Mouse (Mus musculus) layer of hippocampus, adult 18-20 months (tissue): Measurements from ENCODE around the gene Amph. TPM values are rescaled to one million over a fixed set of nuclear protein-coding genes. Genes with fewer than 3 reads are reported as not detected.
"Not testable (repeated sequence)": the region's sequence is repeated elsewhere in the genome, so short reads cannot be mapped to it uniquely, and the experiment has no call there.

ENCODE experiments used
- DNase-seq, 2 experiments: peaks; one replicate each; pipeline ENCODE4 v3.0.0; 2022; ENCODE audit warnings: low spot score in 2 of 2
- total RNA-seq, 2 experiments: library from RNA; stranded (reverse); gene quantifications; 2 replicates each; pipeline ENCODE4 v1.2.3; 2021

The Amph gene
- total RNA-seq, 2 experiments from 2014 or later = 235 to 240 TPM

DNA sequence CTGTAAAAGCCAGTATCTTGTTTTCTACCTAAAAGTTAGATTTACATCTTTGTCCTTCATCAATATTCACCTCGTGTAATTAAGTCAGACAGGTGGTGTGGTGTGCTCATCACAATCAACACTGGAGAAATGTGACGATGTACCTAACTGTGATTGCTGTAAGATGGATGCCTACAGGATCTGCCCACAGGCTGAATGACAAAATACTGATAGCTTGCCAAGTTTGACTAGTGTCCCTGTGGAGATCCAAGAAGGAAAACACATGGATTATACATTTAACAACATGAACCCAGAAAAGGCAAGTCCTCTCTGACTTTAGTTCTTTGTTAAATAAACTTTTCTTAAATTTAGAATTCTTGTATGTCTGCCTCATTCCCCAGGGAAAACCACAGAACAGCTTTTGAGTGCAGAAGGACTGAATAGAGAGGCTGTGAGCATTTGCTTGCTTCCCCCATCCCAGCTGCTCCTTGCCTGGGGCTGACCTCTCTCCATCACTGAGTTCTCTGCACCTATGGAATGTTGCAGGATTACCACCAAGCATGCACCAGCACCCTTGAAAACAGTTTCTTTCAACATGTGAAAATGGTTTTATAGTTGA, 77.2 kb downstream of the Amph start:
- peak in 1 of 2 experiments; percentile 39 for DNase-seq

- DNase-seq = no peak
Measured at GRCm38 (mm10) chr13:19025906-19026305, 77.9 kb downstream of the Amph start.

GRCm38 (mm10) chr13:19026923-19027322, 78.9 kb downstream of the Amph start:
- no peak for DNase-seq

DNA sequence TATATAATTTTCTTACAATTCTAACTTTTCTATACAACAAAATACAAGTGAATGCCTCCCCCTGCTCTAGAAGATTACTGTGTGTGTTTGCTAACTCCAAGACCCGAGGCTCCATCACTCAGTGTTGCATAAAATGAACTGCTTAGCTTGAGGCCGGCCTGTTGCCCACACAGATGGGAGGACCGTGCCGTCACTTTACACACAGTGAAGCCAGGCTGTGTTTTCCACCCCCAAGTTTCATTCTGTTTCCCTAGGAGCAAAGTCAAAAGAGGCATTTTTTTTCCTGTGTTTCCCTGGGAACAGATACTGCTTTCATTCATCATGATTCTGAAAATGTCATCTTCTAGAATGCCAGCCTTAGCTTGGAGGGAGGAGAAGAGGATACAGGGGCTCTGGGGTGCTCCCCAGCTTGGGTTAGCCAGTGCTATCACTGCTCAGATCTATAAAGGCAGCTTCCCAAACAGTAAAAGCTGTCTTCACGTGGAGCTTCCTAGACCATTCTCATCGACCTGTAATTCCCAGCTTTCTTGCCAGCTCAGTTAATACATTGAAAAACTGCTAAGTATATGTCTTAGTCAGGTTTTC, 79.9 kb downstream of the Amph start:
- peak; percentile 57 to 84 for DNase-seq

DNA sequence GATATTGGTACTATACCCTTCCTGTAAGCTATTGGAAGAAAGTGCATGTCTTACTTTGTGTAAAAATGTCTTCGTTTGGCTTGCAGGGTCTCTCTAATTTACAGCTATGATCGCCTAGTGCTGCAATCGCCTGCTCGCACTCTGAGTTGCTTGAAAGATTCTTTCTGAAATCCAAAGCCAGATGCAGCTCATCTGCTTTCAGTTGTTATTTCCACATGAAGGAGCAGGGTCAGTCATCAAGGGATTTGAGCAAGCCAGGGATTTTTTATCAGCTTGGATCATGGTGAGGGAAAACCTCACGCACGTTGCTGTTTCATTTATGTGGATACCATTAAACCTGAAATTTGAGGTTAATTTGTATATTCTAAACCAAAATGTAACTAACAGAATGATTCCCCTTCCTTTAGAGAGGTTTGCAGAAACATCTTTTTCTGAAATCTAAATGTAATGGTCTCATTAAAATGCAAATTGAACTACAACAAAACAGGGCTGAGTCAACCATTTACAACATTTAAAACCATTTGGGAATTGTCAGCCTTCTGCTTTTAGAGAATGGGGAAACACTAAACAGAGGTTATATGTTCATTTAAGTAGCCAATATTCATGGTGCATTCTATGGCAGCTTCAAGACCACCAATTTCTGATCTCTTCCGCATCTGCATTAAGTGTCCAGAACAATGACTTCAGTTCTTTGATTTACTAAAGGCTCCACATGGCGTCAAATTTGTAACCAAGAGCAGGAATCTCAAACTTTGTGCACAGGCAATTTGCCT, 84.1 kb downstream of the Amph start:
- no peak for DNase-seq

GRCm38 (mm10) chr13:19052090-19052489, 104.1 kb downstream of the Amph start:
- peak in 1 of 2 experiments; percentile 57 for DNase-seq

DNA sequence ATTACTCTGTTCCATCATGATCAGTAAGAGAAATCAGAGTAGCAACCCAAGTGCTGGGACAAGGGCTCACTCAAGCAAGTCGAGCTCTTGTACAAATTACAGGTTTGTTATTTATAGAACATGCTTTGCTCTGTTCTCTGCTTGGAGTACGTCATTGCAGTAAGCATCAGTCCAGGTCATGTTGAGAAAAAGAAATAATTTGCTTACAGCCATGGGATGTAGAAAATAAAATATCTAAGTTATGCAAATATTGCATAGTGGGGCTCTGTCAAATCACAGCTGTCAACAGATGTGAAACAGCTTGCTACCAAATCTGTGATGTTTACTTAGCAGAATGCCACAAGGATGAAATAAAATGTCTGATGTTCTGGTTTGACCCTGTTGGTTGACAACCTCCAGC, 106.5 kb downstream of the Amph start:
- DNase-seq = no peak

DNA sequence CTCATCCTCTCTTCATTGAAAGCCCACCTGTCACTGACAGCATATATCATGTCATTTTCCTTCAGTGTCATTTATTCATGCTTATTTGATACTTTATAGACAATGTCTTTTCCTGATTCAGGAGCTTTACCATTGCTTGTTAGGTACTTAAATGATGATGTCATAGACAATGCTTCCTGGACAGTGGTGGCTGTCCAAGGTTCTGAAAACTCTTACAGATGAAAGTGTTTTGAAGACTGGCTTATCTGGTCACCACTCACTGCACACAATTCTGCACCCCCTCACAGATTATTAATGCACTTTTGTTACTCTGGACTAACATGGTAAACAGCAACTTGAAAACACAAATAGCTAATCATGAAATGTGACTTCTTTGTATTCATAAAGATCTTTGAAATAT, 124.3 kb downstream of the Amph start:
- no peak for DNase-seq

- peak in 1 of 2 experiments; percentile 19 for DNase-seq
Measured at GRCm38 (mm10) chr13:19077427-19077826, 129.4 kb downstream of the Amph start.

DNA sequence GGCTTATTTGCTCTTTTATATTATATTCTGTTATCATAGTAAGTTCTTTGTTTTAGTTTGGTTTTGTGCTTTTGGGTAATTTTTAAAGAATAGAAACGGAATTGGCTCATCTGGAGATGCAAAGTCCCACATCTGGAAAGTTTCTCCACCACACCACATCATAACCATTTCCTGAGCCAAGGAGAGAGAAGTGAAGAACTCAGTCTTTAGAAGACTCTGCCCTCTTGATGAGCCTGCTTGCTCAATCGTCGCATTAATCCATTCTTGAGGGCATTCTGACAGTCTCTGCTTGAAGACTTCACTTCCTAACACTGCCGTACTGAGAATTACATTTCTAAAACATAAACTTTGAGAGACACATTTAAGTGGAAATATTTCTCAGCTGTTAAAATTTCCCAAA, 133.9 kb downstream of the Amph start:
- DNase-seq = no peak

DNA sequence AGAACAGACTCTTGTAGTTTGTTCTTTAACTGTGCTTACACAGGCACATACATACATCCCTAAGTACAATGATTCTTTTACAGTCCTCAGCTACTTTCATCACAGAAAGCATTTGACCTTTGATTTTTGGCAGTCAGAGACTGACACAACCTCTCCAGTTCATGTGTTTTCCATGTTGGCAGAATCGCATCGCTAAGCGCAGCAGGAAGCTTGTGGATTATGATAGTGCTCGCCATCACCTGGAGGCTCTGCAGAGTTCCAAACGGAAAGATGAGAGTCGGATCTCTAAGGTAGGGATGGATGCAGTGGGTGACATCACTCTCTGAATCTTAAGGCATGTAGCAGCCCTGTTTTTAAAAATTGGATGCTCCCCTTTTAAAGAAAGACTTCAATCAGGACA, 146.6 kb downstream of the Amph start:
- no peak for DNase-seq

GRCm38 (mm10) chr13:19097117-19097516, 149.1 kb downstream of the Amph start:
- DNase-seq = peak in 1 of 2 experiments; percentile 37

- peak; percentile 76 to 93 for DNase-seq
Measured at GRCm38 (mm10) chr13:19101889-19102402, 153.9 kb downstream of the Amph start.

GRCm38 (mm10) chr13:19106418-19106817, 158.4 kb downstream of the Amph start:
- DNase-seq = peak in 1 of 2 experiments; percentile 21

GRCm38 (mm10) chr13:19109331-19109730, 161.3 kb downstream of the Amph start:
- no peak for DNase-seq

GRCm38 (mm10) chr13:19113034-19113922, 165.3 kb downstream of the Amph start:
- DNase-seq = no peak

DNA sequence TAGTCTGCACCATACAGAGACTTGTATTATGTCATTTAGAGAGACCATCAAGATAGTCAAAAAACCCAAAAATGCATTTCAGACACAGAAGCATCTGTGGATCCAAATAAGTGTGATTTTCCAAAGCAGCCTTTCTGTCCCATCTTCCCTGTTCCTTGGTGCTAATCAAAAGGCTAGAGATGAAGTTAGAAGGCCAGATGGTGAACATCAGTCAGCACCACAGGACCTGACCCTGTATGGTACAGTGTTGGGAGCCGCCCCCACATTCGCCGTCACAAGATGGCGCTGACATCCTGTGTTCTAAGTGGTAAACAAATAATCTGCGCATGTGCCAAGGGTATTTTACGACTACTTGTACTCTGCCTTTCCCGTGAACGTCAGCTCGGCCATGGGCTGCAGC, 166.8 kb downstream of the Amph start:
- not testable (repeated sequence) for DNase-seq

DNA sequence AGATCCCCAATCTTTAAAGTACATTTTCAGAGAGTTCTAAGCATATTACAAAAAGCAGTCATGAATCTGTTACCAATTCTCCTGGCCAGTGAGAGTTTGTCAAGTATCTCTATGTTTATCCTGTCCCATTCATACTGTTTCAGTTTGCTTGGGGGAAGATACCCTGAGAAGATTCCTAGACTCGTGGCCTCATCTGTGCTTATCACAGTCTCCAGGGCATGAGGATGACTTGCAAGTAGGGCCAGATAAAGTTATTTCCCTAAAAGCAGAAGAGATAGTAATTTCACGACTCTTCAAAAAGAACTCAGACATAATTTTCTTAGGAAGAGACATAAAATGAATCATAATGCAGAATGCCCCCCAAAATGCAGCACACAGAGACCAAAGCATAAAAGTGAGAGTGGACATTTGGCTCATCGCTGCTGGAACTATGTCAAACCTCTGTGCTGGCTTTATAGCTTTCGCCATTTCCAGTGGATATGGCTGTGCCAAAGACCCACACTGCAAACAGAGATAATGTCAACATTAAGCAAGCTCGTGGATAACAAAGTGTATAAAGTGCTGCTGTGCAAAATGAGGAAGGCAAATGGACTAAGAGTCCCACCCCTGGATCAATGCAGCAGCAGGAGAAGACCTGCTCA, 179.0 kb downstream of the Amph start:
- no peak for DNase-seq

GRCm38 (mm10) chr13:19133833-19134232, 185.8 kb downstream of the Amph start:
- DNase-seq = peak; percentile 41 to 78

GRCm38 (mm10) chr13:19137212-19137611, 189.2 kb downstream of the Amph start:
- no peak for DNase-seq

- DNase-seq = no peak
Measured at GRCm38 (mm10) chr13:19137932-19138331, 189.9 kb downstream of the Amph start.
